Mouse (Mus musculus) cerebellum, adult 2 months (tissue): ENCODE measurements at regions not wholly inside any gene's neighbourhood (a gene's known extent, or its start where the extent isn't known, plus 50 kb on each side); places are given as distances from the start of the nearest gene placed in this dataset.

ENCODE experiments used
- CTCF ChIP-seq: fragments of 200-500 bp; IDR thresholded peaks from 2 replicates; pipeline ENCODE4 v1.5.1; 2011; ENCODE audit warnings: low read depth, mild to moderate bottlenecking, control low read depth, low read length, moderate library complexity, borderline replicate concordance; ENCODE audit not compliant: insufficient read depth
- POLR2A ChIP-seq: fragments of 200-500 bp; IDR thresholded peaks from 2 replicates; pipeline ENCODE4 v1.6.1; 2011; ENCODE audit warnings: low read length, control low read depth, borderline replicate concordance; ENCODE audit not compliant: insufficient read depth

- TF ChIP-seq POLR2A, result no peak
- no peak for TF ChIP-seq CTCF
Measured at GRCm38 (mm10) chr15:6230618-6231017, 69.0 kb upstream of the Dab2 start.
